Mouse (Mus musculus) cerebellum, postnatal 14 days (tissue): ENCODE results near the gene Zfp865.
"Not testable (repeated sequence)": the region's sequence is repeated elsewhere in the genome, so short reads cannot be mapped to it uniquely, and the experiment has no call there.

Source experiments
- DNase-seq, 2 experiments: peaks; one replicate each; pipeline ENCODE4 v3.0.0; 2021; ENCODE audit warnings: mixed read lengths in 2 of 2

The Zfp865 gene

DNA sequence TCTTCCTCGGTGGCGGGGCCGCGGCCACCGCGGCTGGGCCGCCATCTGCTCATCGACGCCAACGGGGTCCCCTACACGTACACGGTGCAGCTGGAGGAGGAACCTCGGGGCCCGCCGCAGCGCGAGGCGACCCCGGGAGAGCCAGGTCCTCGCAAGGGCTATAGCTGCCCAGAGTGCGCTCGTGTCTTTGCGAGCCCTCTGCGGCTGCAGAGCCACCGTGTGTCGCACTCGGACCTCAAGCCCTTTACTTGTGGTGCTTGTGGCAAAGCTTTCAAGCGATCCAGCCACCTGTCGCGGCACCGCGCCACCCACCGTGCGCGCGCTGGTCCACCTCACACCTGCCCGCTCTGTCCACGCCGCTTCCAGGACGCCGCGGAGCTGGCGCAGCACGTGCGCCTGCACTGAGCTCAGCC is 32.8 kb downstream of the Zfp865 start:
- DNase-seq = peak; percentile 41 to 52

DNA sequence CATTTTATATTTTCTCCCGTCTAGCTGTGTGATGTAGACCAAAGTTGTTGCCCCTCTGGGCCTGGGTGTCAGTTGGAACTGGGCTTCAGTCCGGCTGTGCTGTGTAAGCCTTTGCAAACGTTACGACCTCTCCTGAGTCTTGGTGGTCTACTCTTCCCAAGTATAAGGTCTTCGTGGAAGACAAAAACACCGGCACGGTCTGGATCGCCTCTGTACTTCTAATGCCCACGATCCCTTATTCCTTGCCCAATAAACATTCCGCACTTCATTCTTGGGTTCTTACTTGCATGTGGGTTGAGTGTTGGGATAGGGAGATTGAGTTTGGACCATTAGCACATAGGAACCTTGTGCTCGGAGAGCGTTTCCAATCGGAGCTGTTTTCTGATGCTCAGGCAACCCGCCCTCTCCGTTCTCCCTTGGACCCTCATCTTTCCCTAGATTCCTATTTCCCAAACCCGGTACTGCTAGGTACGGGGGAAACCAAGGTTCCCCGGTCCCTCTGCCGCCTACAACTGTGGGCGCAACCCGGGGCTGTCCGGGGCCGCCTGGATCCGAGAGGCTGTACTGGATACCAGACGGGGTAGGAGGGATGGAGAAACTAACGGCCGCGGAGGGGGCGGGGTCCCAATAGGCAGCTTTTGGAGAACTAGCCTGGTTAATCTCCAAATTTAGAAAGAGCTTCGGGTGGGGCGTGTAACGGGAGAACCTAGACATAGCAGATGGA is 33.4 kb downstream of the Zfp865 start:
- peak; percentile 57 for DNase-seq

DNA sequence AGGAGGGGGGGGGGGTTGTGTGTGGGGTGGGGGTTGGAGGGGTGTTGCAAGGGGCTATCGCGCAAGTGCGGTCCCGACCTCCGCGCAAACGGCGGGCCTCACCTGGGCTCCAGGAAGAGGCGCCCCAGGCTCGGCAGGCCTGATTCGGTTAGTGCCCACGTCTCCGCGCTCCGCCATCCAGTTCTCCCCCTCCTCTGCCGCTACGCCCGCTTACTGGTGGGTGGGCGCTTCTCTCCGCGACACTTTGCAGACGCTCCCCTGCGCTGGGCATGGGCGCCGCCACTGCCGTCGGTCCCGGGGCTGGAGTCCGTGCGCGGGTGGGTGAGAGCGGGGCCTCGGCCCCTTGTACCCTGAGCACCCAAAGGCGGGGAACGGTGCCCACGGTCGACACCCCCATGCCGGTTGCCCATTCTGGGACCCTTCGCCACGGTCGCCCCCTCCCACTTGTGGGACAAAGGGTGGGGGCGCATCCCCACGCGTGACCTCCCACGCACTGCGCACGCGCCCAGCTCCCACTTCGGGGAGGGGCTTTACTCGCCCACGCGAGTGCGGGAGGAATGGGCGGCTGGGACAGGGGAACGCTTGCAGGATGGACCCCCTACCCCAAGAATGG is 36.6 kb downstream of the Zfp865 start:
- peak; percentile 77 to 78 for DNase-seq

DNA sequence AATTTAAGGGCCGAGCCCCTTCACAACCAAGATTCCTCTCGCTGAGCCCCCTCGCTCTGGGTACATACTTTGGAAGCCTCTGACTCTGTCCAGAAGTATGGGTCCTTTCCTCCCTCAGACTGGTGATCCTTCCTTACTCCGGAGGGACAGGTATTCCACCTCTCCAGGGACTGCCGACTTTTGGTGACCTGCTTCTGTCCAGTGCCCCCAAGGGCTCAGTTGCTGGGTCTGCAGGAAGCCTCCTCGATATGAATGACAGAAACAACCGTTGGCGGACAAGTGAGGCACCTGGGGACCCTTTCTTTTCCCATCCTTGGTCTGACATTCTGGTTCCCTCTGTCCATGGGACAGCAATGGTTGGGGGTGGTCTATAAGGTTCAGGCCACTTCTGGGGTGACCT is 37.2 kb downstream of the Zfp865 start:
- no peak for DNase-seq

DNA sequence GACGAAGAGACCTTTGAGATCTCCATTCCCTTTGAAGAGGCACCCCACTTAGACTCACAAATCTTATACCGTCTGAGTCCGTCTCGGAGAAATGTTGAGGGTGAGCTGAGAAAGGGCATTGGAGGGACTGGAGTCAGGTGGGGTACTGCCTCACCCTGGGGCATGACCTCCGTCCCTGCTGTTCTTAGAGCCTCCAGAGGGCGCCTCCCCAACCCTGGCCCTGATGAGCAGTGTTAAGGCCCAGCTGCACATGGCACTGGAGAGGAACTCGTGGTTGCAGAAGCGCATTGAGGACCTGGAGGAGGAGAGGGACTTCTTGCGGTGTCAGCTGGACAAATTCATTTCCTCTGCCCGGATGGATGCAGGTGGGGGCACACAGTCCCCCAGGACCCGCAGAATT is 37.6 kb downstream of the Zfp865 start:
- no peak for DNase-seq

DNA sequence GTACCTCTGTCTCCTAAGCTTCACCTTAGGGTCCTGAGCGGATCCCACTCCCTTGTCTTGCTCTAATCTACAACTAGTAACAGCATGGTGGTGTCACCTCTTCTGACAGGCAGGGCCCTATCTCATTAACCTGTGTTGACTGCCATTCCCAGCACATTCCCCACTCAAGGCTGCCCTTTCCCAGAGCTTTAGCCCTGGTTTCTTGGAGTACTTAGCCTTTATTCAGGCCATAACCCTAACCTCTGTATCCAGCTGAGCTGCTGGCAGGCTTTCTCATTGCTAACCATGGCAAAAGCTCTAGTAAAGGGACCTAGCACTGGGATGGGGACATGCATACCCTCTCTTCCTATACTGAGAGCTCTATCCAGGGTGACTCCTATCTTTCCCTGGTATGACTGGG is 38.5 kb downstream of the Zfp865 start:
- no peak for DNase-seq

DNA sequence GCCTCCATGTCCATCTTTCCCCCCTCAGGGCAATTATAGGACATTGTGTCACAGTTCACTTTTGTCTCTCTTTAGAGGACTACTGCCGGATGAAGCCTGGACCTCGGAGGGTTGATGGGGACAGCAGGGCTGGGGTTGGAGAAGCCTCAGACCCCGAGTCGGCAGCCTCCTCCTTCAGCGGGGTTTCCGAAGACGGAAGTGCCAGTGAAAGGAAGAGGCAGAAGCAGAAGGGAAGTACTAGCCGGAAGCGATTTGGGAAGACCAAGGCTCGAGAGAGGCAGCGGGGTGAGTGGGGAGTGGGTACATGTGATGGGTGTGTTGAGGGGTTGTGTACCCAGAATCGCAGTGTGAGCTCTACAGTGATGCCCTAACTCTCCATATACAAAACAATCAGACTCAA is 39.2 kb downstream of the Zfp865 start:
- DNase-seq = peak in 1 of 2 experiments; percentile 31

DNA sequence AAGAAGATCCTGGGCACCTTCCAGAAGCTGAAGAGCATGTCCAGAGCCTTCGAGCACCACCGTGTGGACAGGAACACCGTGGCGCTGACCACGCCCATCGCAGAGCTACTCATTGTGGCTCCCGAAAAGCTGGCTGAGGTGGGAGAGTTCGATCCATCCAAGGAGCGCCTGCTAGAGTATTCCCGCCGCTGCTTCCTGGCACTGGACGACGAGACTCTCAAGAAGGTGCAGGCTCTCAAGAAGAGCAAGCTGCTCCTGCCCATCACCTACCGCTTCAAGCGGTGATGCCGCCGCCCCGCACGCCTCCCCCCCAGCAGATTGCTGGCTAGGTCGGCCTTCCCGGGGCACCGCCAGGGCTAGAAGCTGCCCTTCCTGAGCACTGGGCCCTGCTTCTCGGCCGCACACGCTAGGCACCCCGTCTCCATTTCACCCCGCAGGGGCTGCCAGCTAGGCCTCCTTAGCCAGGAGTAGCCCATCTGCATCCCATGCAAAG is 40.1 kb downstream of the Zfp865 start:
- peak; percentile 93 to 95 for DNase-seq

DNA sequence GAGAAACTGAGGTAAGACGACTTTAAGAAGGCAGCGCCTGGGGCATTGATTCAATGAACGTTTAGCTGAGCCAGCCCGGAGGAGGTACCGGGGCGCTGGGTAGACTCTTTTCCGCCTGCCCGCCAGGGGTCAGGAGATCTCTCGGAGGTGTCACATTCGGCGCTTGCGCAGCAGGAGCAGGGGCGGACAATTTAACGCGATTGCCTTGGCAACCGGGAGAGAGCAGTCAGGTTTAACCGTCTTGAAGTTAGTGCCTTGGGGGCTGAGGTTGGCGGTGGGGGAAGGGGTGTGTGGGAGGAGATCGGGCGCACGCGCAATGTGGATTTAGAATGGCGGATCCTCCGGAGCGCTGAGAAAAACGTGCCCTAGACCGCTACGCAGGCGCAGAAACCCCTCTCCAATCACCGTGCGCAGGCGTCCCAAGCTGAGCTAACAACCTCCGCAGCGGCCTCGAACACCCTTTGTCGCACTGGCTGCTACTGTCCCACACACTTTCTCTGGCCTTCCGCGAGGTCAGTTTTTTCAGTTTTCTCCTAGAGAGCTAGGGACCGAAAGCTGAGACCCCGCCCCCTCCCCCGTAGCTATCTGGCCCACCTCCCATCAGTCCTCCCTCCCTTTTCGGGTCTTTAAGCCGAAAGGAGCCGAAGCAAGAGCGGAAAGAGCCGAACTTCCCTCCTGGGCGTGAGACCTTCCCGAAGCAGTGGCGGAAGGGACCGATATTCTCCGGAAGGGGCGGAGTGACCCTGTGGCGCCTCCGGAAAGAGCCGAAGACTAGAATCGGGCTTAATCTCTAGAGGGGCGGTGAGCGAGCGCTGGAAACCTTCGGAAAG is 41.0 kb downstream of the Zfp865 start:
- peak; percentile 100 for DNase-seq

DNA sequence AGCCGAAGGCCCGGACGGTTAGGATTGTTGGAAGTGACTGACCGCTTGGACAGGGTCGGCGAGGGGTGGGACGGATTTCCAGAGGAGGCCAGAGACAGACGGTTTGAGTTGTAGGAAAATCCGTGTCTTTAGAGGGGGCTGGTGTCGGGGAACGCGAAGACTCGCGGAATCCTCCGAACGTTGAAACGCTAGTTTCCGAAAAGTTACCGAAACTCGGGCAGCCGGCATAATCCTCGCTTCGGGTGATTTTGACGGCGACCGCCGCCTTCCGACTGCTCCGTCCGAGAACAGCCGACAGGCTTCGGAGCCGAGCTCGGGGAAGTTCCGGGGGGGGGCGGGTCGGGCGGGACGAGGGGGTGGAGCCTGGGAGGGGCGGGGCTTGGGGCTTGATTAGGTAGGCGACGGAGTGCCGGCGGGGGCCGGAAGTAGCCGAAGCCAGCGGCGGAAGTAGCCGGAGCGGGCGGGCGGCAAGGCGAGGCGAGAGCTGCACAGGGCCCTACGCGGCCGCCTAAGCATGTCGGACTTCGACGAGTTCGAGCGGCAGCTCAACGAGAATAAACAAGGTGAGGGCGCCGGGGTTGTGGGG is 41.7 kb downstream of the Zfp865 start, which contains the start of gene U2af2:
Gene U2af2 (plus strand): TSS at position 370 of the 586 bp plus-strand sequence.
- DNase-seq = peak; percentile 97 to 99

DNA sequence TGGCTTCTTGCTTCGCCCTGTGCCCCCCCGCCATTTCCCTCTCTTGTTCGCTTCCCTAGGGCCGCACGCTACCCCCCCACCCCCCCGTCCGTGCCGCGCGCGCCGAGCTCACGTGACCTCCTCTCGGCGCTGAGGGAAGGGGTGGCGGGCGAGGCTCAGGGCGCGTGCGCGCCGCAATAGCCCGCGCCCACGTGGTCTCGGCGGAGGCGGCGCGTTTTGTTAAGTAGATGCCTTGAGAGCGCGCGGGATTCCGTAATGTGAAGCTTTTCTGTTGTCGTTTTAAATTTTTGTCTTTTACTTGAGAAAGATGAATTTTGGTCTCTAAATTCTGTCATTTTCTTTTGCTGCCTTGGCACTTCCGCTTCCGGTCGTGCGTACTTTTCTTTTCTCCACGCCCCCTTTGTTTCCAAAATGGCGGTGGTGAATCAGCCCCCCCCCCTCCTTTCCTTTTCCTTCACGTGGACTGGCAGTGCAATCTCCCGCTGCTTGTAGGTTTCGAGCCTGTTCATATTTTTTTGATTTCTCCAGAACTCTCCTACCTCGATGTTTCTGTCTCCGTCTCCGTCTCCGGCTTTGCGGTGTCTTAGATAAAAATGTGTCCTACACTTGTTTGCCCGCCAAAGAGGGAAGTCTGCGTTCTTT is 42.3 kb downstream of the Zfp865 start:
- DNase-seq = peak in 1 of 2 experiments; percentile 74

DNA sequence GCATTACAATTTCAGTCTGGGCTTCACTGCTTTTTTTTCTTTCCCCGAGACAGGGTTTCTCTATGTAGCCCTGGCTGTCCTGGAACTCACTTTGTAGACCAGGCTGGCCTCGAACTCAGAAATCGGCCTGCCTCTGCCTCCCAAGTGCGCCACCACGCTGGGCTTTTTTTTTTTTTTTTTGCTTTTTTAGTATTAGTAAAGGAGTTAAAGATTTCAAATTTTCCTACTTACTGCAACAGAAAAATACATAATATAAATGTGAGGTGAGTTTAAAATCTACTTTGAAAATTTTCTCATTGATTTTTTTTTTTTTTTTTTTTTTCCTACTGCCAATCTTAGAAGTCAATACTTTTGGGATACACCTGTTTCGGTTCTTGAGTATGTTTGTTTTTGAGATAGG is 44.7 kb downstream of the Zfp865 start:
- no peak for DNase-seq

DNA sequence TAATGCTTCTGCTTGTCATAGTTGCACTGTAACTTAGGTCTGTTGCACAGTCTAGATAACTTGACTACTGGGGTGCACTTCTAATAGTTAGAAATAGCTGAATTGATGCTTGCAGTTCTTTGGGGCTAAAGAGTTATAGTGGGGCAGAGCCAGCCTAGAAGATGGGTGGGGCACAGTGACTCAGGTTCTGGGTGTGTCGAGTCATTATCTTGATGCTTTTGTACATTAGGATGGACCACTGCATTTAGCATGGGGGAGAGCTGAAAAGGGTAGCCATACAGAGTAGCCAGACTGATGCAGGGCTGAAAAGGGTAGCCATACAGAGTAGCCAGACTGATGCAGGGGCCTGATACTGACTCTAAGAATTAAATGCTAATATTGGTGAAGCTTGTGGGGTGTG is 53.4 kb downstream of the Zfp865 start:
- no peak for DNase-seq

DNA sequence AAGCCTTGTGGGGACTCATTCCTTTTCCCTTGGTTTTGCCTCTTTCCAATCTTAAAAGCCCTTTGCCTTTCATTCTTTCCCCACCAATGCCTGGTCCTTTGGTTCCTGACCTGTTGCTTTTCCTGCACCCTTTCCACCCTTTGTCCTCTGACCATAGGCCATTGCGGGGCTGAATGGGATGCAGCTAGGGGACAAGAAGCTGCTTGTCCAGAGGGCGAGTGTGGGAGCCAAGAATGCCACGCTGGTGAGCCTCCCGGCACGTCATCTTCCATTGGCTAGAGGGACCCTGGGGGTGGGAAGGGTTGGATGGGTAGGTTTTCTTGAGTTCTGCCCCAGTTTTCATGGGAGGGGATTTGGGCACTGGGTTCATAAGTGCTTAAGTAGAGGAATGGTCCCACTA is 54.8 kb downstream of the Zfp865 start:
- no peak for DNase-seq

DNA sequence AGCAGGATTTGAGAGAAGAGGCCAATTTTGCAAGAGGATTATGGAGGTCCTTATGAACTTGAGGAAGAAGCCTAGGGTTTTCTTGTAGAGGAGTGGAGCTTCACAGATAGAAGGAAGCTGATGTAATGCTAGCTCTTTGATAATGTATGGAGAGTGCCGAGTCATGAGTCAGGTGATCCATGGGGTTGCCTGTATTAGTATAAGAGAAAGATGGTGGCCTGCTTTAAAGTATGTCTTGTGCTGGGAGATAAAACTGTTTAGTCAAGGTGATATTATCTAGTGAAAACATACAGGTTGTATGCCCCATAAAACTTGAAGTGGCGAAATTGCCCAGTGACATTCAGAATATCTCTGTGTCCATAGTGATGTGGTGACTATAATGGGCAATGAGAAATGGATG is 56.8 kb downstream of the Zfp865 start:
- DNase-seq = no peak

DNA sequence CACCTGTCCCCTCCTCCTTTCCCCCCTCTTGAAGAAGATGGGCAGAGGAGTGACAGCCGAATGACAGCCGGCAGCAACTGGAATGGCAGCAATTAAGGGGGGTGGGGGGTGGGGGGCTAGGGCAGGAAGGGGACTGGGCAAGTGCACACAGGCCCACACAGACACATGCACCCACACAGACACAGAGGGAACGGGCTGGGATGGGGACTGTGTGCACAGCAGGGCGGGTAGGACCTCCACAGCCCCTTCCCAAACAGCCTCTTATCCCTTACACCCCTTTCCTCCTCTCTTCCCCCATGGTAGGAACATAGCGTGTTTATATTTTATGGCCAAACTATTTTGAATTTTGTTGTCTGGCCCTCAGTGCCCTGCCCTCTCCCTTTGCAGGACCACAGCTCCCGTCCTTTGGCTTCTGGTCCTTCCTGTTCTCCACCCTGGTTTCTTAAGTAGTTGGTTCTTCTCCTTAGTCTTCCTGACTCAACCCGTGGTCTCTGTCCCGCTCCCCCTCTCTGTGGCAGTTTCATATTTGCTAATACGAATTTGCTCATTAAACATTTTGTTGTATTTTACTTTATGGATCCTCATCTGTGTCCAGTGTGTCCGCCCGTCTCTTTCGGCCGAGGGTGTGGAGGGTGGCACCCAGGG is 59.3 kb downstream of the Zfp865 start:
- not testable (repeated sequence) for DNase-seq

DNA sequence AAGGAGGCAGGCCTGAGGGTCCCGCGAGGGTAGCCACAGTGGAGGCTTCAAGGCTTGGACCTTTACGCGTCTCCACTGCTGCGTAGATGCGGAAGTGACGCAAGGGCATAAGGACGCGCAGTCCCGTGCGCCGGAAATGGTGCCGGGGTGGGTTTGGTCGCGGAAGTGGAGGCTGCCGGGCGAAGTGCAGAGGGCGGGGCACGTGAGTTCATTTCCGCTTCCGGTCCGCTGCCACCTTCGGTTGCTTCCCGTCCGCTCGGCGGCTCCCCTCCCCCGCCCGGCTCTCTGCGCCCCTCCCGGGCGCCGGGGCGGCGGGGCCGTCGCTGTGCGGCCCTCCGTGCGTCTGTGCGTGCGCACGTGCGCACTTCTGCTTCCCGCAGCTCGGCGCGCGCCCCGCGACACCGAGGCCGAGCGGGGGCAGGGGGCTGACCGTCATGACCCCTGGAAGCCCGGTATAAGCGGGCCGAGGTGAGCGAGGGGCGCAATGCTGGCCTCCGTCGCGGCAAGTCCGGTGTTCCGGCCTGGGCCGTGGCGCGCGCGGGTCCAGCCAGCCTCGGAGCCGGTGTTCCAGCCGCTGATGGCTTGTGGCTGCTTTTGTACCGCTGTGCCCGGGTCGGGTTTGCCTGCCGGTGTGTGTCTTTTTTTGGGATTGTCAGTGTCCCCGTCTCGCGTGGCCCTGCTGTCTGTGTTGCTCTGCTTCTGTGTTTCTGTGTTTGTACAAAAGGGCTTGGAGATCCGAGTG is 60.0 kb downstream of the Zfp865 start, which contains the start of gene Epn1:
Gene Epn1 (plus strand): TSS at position 226 of the 742 bp plus-strand sequence.
- peak; percentile 98 for DNase-seq

DNA sequence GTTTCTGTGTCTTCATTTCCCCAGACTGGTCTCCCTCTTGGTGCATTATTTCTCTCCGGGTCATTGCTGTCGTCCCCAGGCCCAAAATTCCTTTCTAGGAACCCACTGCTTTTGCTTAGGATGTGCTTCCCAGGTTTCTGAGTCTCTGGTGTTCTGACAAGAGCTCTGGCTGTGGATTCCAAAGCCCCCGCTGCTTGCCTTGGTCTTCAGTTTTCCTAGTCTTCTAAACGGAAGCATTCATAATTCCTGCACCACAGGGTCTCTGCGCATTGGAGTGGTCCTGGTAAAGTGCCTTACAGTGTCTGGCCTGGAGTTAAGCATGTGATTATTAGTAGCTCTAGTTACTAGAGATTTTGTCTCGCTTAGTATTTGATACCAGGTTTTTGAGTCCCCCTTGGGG is 60.6 kb downstream of the Zfp865 start:
- DNase-seq = no peak

DNA sequence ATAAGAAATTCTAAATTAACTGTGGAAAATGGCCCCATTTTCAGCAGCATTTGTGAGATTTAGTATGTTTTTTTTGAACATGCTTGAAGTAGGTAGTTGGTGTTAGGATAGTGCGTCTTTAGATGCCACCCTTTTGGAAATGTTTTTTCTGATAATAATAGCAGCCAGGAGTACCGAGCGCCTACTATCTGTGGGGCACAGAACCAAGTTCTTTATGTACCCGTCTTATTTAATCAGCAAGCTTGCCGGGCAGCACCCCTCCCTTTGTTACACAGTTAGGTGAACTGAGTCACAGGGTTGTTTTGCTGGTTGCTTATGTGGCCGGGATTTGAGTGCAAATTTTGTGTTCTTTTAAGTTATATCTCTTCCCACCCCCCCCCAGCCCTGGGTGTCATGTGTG is 61.1 kb downstream of the Zfp865 start:
- DNase-seq = no peak

DNA sequence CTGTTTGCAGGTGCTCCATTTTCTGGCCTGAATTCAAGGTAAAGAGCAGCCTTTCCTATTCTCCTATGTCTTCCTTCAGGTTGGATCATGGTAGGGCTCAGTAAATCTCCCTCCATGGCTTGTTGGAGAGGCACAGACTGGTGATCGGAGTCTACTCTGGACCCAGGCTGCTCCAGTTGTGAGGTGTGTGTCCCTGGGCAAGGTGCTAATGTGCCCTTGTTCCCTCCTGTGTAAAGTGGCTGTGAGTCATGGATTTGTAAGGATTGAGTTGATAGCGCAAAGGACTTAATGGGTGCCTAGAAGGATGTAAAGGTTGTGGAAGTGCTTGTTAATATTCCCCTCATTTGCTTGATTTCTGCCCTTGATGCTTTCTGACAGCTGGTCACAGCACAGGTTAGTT is 61.8 kb downstream of the Zfp865 start:
- DNase-seq = no peak
